Mouse (Mus musculus) olfactory bulb, adult 2 months (tissue): ENCODE measurements around the gene Adamtsl1. TPM values are rescaled to one million over a fixed set of nuclear protein-coding genes. Genes with fewer than 3 reads are reported as not detected.

Experiments
- H3K27ac ChIP-seq: fragments of 200-500 bp; 2 replicates; pipeline ENCODE4 v1.5.1; 2012; ENCODE audit warnings: low read depth, low read length; ENCODE audit not compliant: insufficient read depth
- H3K4me1 ChIP-seq: fragments of 200-500 bp; 2 replicates; pipeline ENCODE4 v1.6.1; 2012; ENCODE audit warnings: low read length; ENCODE audit not compliant: control insufficient read depth, insufficient read depth
- H3K4me3 ChIP-seq: fragments of 200-500 bp; 2 replicates; pipeline ENCODE4 v1.5.1; 2012; ENCODE audit warnings: mild to moderate bottlenecking, low read depth, low read length, moderate library complexity; ENCODE audit not compliant: insufficient read depth
- CTCF ChIP-seq: fragments of 200-500 bp; IDR thresholded peaks from 2 replicates; pipeline ENCODE4 v1.5.1; 2012; ENCODE audit warnings: low read depth, mild to moderate bottlenecking, low read length, moderate library complexity; ENCODE audit not compliant: insufficient read depth
- POLR2A ChIP-seq: fragments of 200-500 bp; IDR thresholded peaks from 2 replicates; pipeline ENCODE4 v1.6.1; 2012; ENCODE audit warnings: mild to moderate bottlenecking, low read depth, low read length, moderate library complexity; ENCODE audit not compliant: insufficient read depth
- WGBS: fragments of 180-500 bp; shearing (Covaris S2); methylation state at CpG from one replicate; pipeline ENCODE4 v1.1.7; 2018; 5-methylcytosine and 5-hydroxymethylcytosine counted together
- polyA plus RNA-seq: library from polyadenylated mRNA; stranded (reverse); fragments of >200 nt; gene quantifications from 2 replicates; pipeline ENCODE4 v1.2.4, GENCODE M21; 2012; ENCODE audit warnings: low replicate concordance; ENCODE audit not compliant: missing spikeins, insufficient read depth, insufficient read length

The Adamtsl1 gene
- polyA plus RNA-seq, 1 experiment: not detected

DNA sequence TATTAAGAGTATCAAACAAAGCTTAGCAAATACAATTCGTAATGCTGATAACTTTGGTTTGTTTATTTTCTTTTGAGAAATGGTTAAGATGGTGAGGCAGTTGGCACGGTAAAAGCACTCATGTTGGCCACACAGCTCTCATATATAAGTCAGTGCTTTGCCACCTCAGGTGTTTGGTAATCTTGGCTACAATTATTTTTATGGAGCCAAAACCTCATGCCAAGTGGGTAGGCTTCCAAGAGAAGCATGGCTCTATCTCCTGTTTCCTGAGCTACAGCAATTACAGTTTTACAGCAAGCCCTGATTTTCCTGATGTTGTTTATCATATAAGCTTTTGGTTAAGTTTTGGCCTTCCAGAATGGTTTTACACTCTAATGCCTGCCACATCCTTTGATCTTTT, 795.2 kb downstream of the Adamtsl1 start:
- H3K4me1 ChIP-seq: no peaks in the 10 kb centered on the region
- TF ChIP-seq CTCF (no peak), POLR2A (no peak)
- no peak overlapping the region for H3K27ac ChIP-seq
- no peak overlapping the region for H3K4me3 ChIP-seq
- WGBS: 95% methylated on average over 2 of the region's 2 CpGs

- 69% methylated on average over 7 of the region's 7 CpGs for WGBS
- TF ChIP-seq POLR2A: no peak
- no peak for TF ChIP-seq CTCF
- H3K27ac ChIP-seq: no peak overlapping the region
Observed at GRCm38 (mm10) chr4:86310806-86311730, 797.1 kb downstream of the Adamtsl1 start.

GRCm38 (mm10) chr4:86312366-86312765, 798.4 kb downstream of the Adamtsl1 start:
- 51% methylated on average over 2 of the region's 2 CpGs for WGBS

More at GRCm38 (mm10) chr4:86310806-86311730, 797.1 kb downstream of the Adamtsl1 start:
- no peaks in the 10 kb centered on the region for H3K4me1 ChIP-seq
- H3K4me3 ChIP-seq: no peak overlapping the region

DNA sequence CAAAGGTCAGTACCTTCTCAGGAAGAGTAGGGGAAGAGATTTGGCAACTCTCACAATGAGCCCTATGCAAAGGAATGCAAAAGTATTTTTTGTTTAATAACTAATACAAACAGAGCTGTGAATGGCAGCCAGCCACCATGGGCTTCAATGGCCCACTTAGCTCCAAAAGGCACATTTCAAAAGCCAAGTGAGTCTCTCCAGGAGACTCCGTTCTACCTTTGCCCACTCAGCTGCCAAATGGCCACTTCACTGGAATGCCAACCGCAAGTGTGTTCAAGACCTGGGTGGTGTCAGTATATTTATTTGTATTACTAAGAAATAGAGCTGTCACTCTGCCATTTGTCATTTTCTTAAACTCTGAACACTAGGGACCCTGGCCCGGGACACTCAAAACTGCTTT, 800.5 kb downstream of the Adamtsl1 start:
- no peaks in the 10 kb centered on the region for H3K4me1 ChIP-seq
- WGBS: 69% methylated on average over 3 of the region's 3 CpGs
- H3K27ac ChIP-seq: no peak overlapping the region
- TF ChIP-seq POLR2A (no peak), CTCF (no peak)
- no peak overlapping the region for H3K4me3 ChIP-seq

More at GRCm38 (mm10) chr4:86312366-86312765, 798.4 kb downstream of the Adamtsl1 start:
- no peak overlapping the region for H3K27ac ChIP-seq
- H3K4me1 ChIP-seq: no peaks in the 10 kb centered on the region
- no peak overlapping the region for H3K4me3 ChIP-seq
- TF ChIP-seq CTCF: no peak
- no peak for TF ChIP-seq POLR2A

- H3K4me1 ChIP-seq: no peaks in the 10 kb centered on the region
- 87% methylated on average over 4 of the region's 4 CpGs for WGBS
- TF ChIP-seq POLR2A (no peak), CTCF (no peak)
- no peak overlapping the region for H3K4me3 ChIP-seq
- no peak overlapping the region for H3K27ac ChIP-seq
Observed at GRCm38 (mm10) chr4:86315122-86315521, 801.1 kb downstream of the Adamtsl1 start.

DNA sequence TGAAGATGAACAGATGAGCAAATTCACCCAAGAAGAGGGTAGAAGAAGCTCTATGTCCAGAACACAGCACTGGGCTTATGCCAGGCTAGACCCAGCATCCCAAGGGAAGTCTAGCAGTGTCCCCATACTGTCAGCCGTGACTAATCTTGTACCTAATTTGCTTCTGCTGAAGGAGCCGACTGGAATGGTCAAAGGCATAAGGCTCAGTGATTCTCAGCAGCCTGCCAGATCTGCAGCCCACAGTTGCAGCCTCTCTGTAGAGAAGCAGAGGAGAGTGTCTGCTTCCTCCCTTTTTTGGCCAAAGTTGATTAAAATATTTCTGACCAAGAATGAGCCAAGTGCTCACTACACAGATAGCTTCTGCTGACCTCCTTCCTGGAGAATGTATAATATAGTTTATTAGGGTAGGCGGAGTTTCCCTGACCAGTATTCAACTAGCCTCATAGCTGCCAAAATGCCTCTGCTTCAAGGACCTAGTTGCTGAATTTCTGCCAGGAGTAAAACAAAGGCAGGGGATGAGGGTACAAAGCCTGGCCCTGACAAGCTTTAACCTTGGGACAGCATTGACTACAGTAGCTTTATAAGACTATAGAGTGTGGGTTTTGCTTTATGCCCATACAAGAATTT, 804.1 kb downstream of the Adamtsl1 start:
- 58% methylated on average over 3 of the region's 3 CpGs for WGBS
- TF ChIP-seq CTCF (no peak), POLR2A (no peak)

GRCm38 (mm10) chr4:86325411-86325810, 811.4 kb downstream of the Adamtsl1 start:
- Histone ChIP-seq H3K27ac (no peak overlapping the region), H3K4me3 (no peak overlapping the region), H3K4me1 (no peaks in the 10 kb centered on the region)
- WGBS: 46% methylated on average over 2 of the region's 2 CpGs
- no peak for TF ChIP-seq CTCF
- TF ChIP-seq POLR2A: no peak

More for the DNA sequence above, 804.1 kb downstream of the Adamtsl1 start:
- Histone ChIP-seq H3K4me3 (no peak overlapping the region), H3K4me1 (no peaks in the 10 kb centered on the region), H3K27ac (no peak overlapping the region)

DNA sequence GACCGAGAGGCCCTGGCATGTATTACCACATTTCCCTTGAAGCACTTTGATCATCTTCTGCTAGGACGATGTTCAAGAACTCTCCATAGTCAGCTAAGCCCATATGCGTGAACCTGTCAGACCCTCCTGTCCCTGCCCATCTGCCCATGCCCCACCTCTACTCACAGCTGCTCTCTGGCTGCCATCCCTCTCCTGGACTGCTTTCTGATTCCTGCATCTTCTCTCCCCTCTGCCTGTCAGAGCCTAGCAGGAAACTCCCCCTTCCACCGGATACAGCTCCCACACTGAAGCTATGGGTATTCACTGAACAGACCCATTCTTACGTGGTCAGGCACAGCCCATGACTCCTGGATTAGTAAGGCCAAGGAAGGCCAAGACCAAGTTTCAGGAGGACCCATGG, 812.0 kb downstream of the Adamtsl1 start:
- WGBS: 72% methylated on average over 5 of the region's 5 CpGs
- Histone ChIP-seq H3K27ac (no peak overlapping the region), H3K4me3 (no peak overlapping the region), H3K4me1 (no peaks in the 10 kb centered on the region)
- TF ChIP-seq CTCF: no peak
- no peak for TF ChIP-seq POLR2A

- H3K4me3 ChIP-seq: no peak overlapping the region
- WGBS: 91% methylated on average over 8 of the region's 8 CpGs
- no peak overlapping the region for H3K27ac ChIP-seq
- no peak for TF ChIP-seq POLR2A
- no peak for TF ChIP-seq CTCF
- H3K4me1 ChIP-seq: no peaks in the 10 kb centered on the region
Observed at GRCm38 (mm10) chr4:86326638-86327037, 812.7 kb downstream of the Adamtsl1 start.
